ENCODE assay signal across 19 mouse cellular contexts in genomic region chr2:57354848-57355247, GRCm38 (mm10).
DNase-seq lines count a peak whose midpoint lies in the region; ATAC-seq and TF ChIP-seq lines count a peak whose summit lies in the region.
"Had no signal": no experiment of that assay in that cellular context is flagged by ENCODE, and none has a peak within 500 bp of the region (broad histone marks: within the 10 kb centered on the region; RNA-seq: fewer than 3 reads in every experiment).

No protein-coding gene starts in this region.

- H3K4me1 ChIP-seq in CH12.LX (ENCODE audit: control insufficient read depth in 1 of 2, insufficient read depth in 2 of 2): peaks cover 13 to 29% of the 10 kb centered on the region in 2 experiments
- no peaks in the 10 kb centered on the region for H3K4me1 ChIP-seq in cerebellum, adult 2 months (ENCODE audit: control insufficient read depth, insufficient read depth, low read length)

- dilution Hi-C loops in CH12.LX (cut with MboI; ENCODE audit: extremely low pct_ligation_motif_present, extremely low pct_unique_long_range_greater_than_20kb, low sequenced_read_pairs): no loop called here

- no peak overlapping the region for H3K4me3 ChIP-seq in CH12.LX (replicated peaks in 1 of 3; ENCODE audit: low read depth in 2 of 3, low read length in 2 of 3, poor library complexity in 1 of 3)
- H3K4me3 ChIP-seq in cerebellum, adult 2 months (replicated peaks; ENCODE audit: insufficient read depth, low read depth, low read length): no peak overlapping the region
- H3K4me3 ChIP-seq: embryonic facial prominence, embryonic 10.5 days; embryonic facial prominence, embryonic 12.5 days; forebrain, embryonic 13.5 days; forebrain, embryonic 15.5 days had no signal

- intact Hi-C loops in heart, postnatal 36 days (cut with DNase I): loop anchor here (5.0 kb wide), 1 partner anchor 238 kb away; no protein-coding TSS in a partner anchor

- no peak overlapping the region for H3K27ac ChIP-seq in CH12.LX (ENCODE audit: insufficient read depth, low read depth)
- no peak overlapping the region for H3K27ac ChIP-seq in cerebellum, adult 2 months (ENCODE audit: insufficient read depth, low read length)
- H3K27ac ChIP-seq: embryonic facial prominence, embryonic 10.5 days; embryonic facial prominence, embryonic 12.5 days; forebrain, embryonic 13.5 days; forebrain, embryonic 15.5 days had no signal

- TF ChIP-seq CTCF in CH12.LX (conservative IDR thresholded peaks at IDR 0.05 in 1 of 2, IDR thresholded peaks at IDR 0.05 in 1 of 2; ENCODE audit: low read depth in 2 of 2, low read length in 2 of 2): no peak
- no peak for TF ChIP-seq CTCF in cerebellum, adult 2 months (IDR thresholded peaks at IDR 0.05; ENCODE audit: borderline replicate concordance, insufficient read depth, low read depth, low read length)

- ATAC-seq in frontal cortex, adult (ENCODE audit: low TSS enrichment): no peak
- ATAC-seq: CD4-positive, CD25-positive, alpha-beta regulatory T cell, adult 4 months; forebrain, embryonic 13.5 days; forebrain, embryonic 15.5 days; forebrain, postnatal 0 days had no signal

- H3K4me2 ChIP-seq in CH12.LX (ENCODE audit: insufficient read depth, low read depth, poor library complexity, severe bottlenecking): no peak overlapping the region
- H3K4me2 ChIP-seq: embryonic facial prominence, embryonic 12.5 days; forebrain, embryonic 13.5 days; forebrain, embryonic 15.5 days had no signal

- 90% methylated on average over 3 of the region's 3 CpGs for WGBS in cerebellum, adult 2 months

- DNase-seq in heart, adult 11 months: peak; percentile 24
- DNase-seq in heart, postnatal 36 days: no peak
- DNase-seq in CH12.LX (ENCODE audit: extremely low read depth): no peak
- DNase-seq in cerebellum, adult 2 months: no peak
- DNase-seq: adrenal gland, adult 2 months; adrenal gland, postnatal 10 days; adrenal gland, postnatal 25 days; cerebellum, adult 11 months; cerebellum, adult 18-20 months; cerebellum, adult 9-10 months; cerebellum, postnatal 10 days; cerebellum, postnatal 25 days; forebrain, postnatal 0 days had no signal

- peaks cover 3 to 30% of the 10 kb centered on the region in 2 experiments for H3K36me3 ChIP-seq in CH12.LX (replicated peaks in 1 of 2; ENCODE audit: control insufficient read depth in 1 of 2, insufficient read depth in 1 of 2, low read length in 1 of 2)
- H3K36me3 ChIP-seq: embryonic facial prominence, embryonic 12.5 days; forebrain, embryonic 15.5 days had no signal

- in situ Hi-C loops in CH12.LX (cut with MboI; ENCODE audit: low pct_ligation_motif_present, low pct_unique_long_range_greater_than_20kb, low sequenced_read_pairs): loop anchor here (25.0 kb wide), 1 partner anchor 243 kb away; the partner anchor contains the start of gene Nr4a2

- no peak overlapping the region for H3K9ac ChIP-seq in CH12.LX (ENCODE audit: insufficient read depth, low read depth)
- H3K9ac ChIP-seq: embryonic facial prominence, embryonic 12.5 days; forebrain, embryonic 13.5 days; forebrain, embryonic 15.5 days; forebrain, postnatal 0 days had no signal

- H3K27me3 ChIP-seq in CH12.LX (replicated peaks): no peaks in the 10 kb centered on the region
- no peaks in the 10 kb centered on the region for H3K27me3 ChIP-seq in cerebellum, adult 2 months (ENCODE audit: control insufficient read depth, insufficient read depth, low read length)
- H3K27me3 ChIP-seq: embryonic facial prominence, embryonic 12.5 days; forebrain, embryonic 13.5 days; forebrain, embryonic 15.5 days had no signal

- no peak for TF ChIP-seq RAD21 in CH12.LX (IDR thresholded peaks at IDR 0.05; ENCODE audit: low read depth, low read length)

- no peak for TF ChIP-seq POLR2A in CH12.LX (IDR thresholded peaks at IDR 0.05; ENCODE audit: low read depth, low read length)
- TF ChIP-seq POLR2A in cerebellum, adult 2 months (IDR thresholded peaks at IDR 0.05; ENCODE audit: borderline replicate concordance, insufficient read depth, low read length): no peak

- no peak for TF ChIP-seq EP300 in CH12.LX (IDR thresholded peaks at IDR 0.05; ENCODE audit: low read length)

- no peaks in the 10 kb centered on the region for H3K9me3 ChIP-seq in CH12.LX (replicated peaks; ENCODE audit: low read length)
- H3K9me3 ChIP-seq: embryonic facial prominence, embryonic 10.5 days; embryonic facial prominence, embryonic 12.5 days; forebrain, embryonic 13.5 days; forebrain, embryonic 15.5 days had no signal

- H3K79me2 ChIP-seq in CH12.LX (replicated peaks; ENCODE audit: control insufficient read depth, extremely low read depth, insufficient read depth, poor library complexity, severe bottlenecking): no peaks in the 10 kb centered on the region

TF ChIP-seq in CH12.LX, 34 proteins besides CTCF, POLR2A, EP300 and RAD21:
- 0 out of 2 replicates have a peak, but pooled peaks have one; percentile 9 for TF ChIP-seq ZKSCAN1 (IDR thresholded peaks at IDR 0.05; ENCODE audit: borderline replicate concordance, low read depth, low read length)
- no peak for TF ChIP-seq MAZ (IDR thresholded peaks at IDR 0.05; ENCODE audit: low read depth, low read length)
- 0 out of 2 replicates have a peak, but pooled peaks have one; percentile 20 for TF ChIP-seq BHLHE40 (IDR thresholded peaks at IDR 0.05; ENCODE audit: low read depth, low read length)
- TF ChIP-seq ETS1 (conservative IDR thresholded peaks at IDR 0.05; ENCODE audit: low read depth, low read length): 0 out of 2 replicates have a peak, but pooled peaks have one; percentile 29
